Mouse (Mus musculus): ENCODE results near the gene Hid1.

GRCm38 (mm10) chr11:115301351-115301750 is 66.2 kb downstream of the Hid1 start:
- TF ChIP-seq POLR2A (IDR thresholded peaks at IDR 0.05; ENCODE audit: borderline replicate concordance, low read depth, low read length) = no peak
- TF ChIP-seq CTCF (IDR thresholded peaks at IDR 0.05; ENCODE audit: low read depth, low read length) = no peak
